Comparison of ENCODE assay signal across 8 mouse cellular contexts in the genomic region with DNA sequence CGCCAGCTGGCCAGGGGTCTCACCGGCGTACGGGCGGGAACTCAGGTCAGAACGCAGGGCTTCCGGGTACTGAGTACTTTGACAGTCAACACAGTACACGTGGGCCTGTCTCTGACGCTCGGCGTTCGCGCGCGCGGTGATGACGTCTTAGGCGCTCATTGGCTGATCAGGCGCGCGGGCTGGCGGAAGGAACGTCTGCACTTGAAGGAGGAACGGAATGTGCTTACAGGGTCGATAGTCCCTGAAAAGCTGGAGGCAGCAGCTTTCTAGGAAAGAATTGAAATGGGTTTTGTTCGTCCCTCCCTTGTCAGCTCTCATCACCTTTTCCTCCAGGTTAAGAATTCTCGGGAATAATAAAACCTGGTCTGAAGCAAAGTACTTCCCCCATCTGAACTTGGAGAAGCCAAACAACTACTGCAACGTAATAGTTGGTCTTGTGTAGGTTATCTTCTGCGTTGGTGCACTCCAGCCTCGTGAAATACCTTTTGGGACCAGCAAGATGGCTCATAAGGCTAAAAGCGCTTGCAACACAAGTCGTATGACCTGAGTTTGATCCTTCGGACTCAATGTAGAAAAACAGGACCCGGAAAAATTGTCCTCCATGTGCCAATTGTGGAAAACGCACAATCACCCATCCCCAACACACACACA. TPM values are rescaled to one million over a fixed set of nuclear protein-coding genes. Genes with fewer than 3 reads are reported as not detected.
A peak's percentile ranks its signal among the peaks of the same experiment; 100 is the strongest.
DNase-seq lines count a peak whose midpoint lies in the region; ATAC-seq and TF ChIP-seq lines count a peak whose summit lies in the region.

Scfd2 (minus strand) TSS at position 130 of the 651 bp plus-strand sequence.

- DNase-seq in c-Kit-negative CD71-positive TER-119-positive erythroid progenitor cells, embryonic 14.5 days (ENCODE audit: low read depth, low spot score) = peak; percentile 89
- peak; percentile 98 for DNase-seq in forebrain, embryonic 10.5 days (ENCODE audit: extremely low spot score, low spot score)
- DNase-seq in kidney, postnatal 25 days = peak; percentile 97 to 98
- peak; percentile 90 to 91 (median 90) for DNase-seq in liver, embryonic 14.5 days (ENCODE audit: low read depth in 3 of 3, low spot score in 3 of 3)
- peak; percentile 98 for DNase-seq in neural tube, embryonic 11.5 days (ENCODE audit: low spot score)
- peak; percentile 98 for DNase-seq in stomach, postnatal 0 days (ENCODE audit: low spot score)

- WGBS in forebrain, embryonic 10.5 days = 6% methylated on average over 35 of the region's 35 CpGs
- WGBS in heart, embryonic 15.5 days = 6% methylated on average over 35 of the region's 35 CpGs
- 5% methylated on average over 35 of the region's 35 CpGs for WGBS in liver, embryonic 14.5 days (ENCODE audit: insufficient replicate concordance)
- 9% methylated on average over 35 of the region's 35 CpGs for WGBS in neural tube, embryonic 11.5 days
- WGBS in stomach, postnatal 0 days = 7% methylated on average over 35 of the region's 35 CpGs

- H3K9me3 ChIP-seq in forebrain, embryonic 10.5 days = no peaks in the 10 kb centered on the region
- no peaks in the 10 kb centered on the region for H3K9me3 ChIP-seq in heart, embryonic 15.5 days (replicated peaks)
- no peaks in the 10 kb centered on the region for H3K9me3 ChIP-seq in liver, embryonic 14.5 days (ENCODE audit: control insufficient read depth, low read length)
- H3K9me3 ChIP-seq in neural tube, embryonic 11.5 days (ENCODE audit: control insufficient read depth, low read length) = no peaks in the 10 kb centered on the region
- no peaks in the 10 kb centered on the region for H3K9me3 ChIP-seq in stomach, postnatal 0 days (ENCODE audit: control insufficient read depth, low read length)

- H3K4me3 ChIP-seq in forebrain, embryonic 10.5 days = peak within 1 kb of the TSS; percentile 67
- H3K4me3 ChIP-seq in heart, embryonic 15.5 days = peak within 1 kb of the TSS; percentile 87
- peak within 1 kb of the TSS; percentile 87 to 88 for H3K4me3 ChIP-seq in liver, embryonic 14.5 days (ENCODE audit: insufficient read depth in 1 of 2, low read depth in 2 of 2, low read length in 2 of 2)
- H3K4me3 ChIP-seq in neural tube, embryonic 11.5 days (ENCODE audit: low read depth, low read length) = peak within 1 kb of the TSS; percentile 79
- H3K4me3 ChIP-seq in stomach, postnatal 0 days (ENCODE audit: low read depth, low read length) = peak within 1 kb of the TSS; percentile 95

- peaks cover 31% of the 10 kb centered on the region for H3K4me1 ChIP-seq in forebrain, embryonic 10.5 days
- peaks cover 26% of the 10 kb centered on the region for H3K4me1 ChIP-seq in heart, embryonic 15.5 days (replicated peaks)
- peaks cover 10 to 14% of the 10 kb centered on the region in 2 experiments for H3K4me1 ChIP-seq in liver, embryonic 14.5 days (replicated peaks; ENCODE audit: control insufficient read depth in 2 of 2, insufficient read depth in 2 of 2, low read length in 1 of 2)
- peaks cover 12% of the 10 kb centered on the region for H3K4me1 ChIP-seq in neural tube, embryonic 11.5 days (ENCODE audit: control insufficient read depth, insufficient read depth, low read length)
- H3K4me1 ChIP-seq in stomach, postnatal 0 days (replicated peaks; ENCODE audit: control insufficient read depth, insufficient read depth) = 0 out of 2 replicates have a peak, but pooled peaks cover 3% of the 10 kb centered on the region

- peak within 1 kb of the TSS; percentile 67 for H3K9ac ChIP-seq in heart, embryonic 15.5 days
- H3K9ac ChIP-seq in liver, embryonic 14.5 days (replicated peaks) = peak within 1 kb of the TSS; percentile 73
- H3K9ac ChIP-seq in neural tube, embryonic 11.5 days (ENCODE audit: low read length) = peak within 1 kb of the TSS; percentile 57
- peak within 1 kb of the TSS; percentile 77 for H3K9ac ChIP-seq in stomach, postnatal 0 days (ENCODE audit: low read length)

- no peak for TF ChIP-seq EP300 in liver, embryonic 14.5 days (IDR thresholded peaks at IDR 0.05; ENCODE audit: low read depth)
- no peak for TF ChIP-seq EP300 in stomach, postnatal 0 days (optimal IDR thresholded peaks at IDR 0.05)

- ATAC-seq in CD4-positive, CD25-positive, alpha-beta regulatory T cell, adult 4 months = peak; percentile 88
- peak; percentile 83 for ATAC-seq in heart, embryonic 15.5 days (replicated peaks; ENCODE audit: insufficient number of reproducible peaks, insufficient read depth, low FRiP score, low read depth)
- ATAC-seq in liver, embryonic 14.5 days (ENCODE audit: insufficient read depth) = peak; percentile 81
- peak; percentile 78 for ATAC-seq in neural tube, embryonic 11.5 days (ENCODE audit: insufficient read depth, low FRiP score, low TSS enrichment)
- peak; percentile 94 for ATAC-seq in stomach, postnatal 0 days (ENCODE audit: low FRiP score, low TSS enrichment)

- peak within 1 kb of the TSS; percentile 97 for H3K4me2 ChIP-seq in heart, embryonic 15.5 days
- H3K4me2 ChIP-seq in liver, embryonic 14.5 days (ENCODE audit: low read depth) = peak within 1 kb of the TSS; percentile 98
- H3K4me2 ChIP-seq in neural tube, embryonic 11.5 days (ENCODE audit: low read depth) = peak within 1 kb of the TSS; percentile 99
- peak within 1 kb of the TSS; percentile 97 for H3K4me2 ChIP-seq in stomach, postnatal 0 days (replicated peaks; ENCODE audit: low read depth)

- no peaks in the 10 kb centered on the region for H3K27me3 ChIP-seq in forebrain, embryonic 10.5 days (ENCODE audit: poor library complexity, severe bottlenecking)
- H3K27me3 ChIP-seq in heart, embryonic 15.5 days = no peaks in the 10 kb centered on the region
- no peaks in the 10 kb centered on the region for H3K27me3 ChIP-seq in liver, embryonic 14.5 days (ENCODE audit: control insufficient read depth, insufficient read depth, low read length)
- no peaks in the 10 kb centered on the region for H3K27me3 ChIP-seq in neural tube, embryonic 11.5 days (ENCODE audit: control insufficient read depth, insufficient read depth, low read length)
- H3K27me3 ChIP-seq in stomach, postnatal 0 days (ENCODE audit: control insufficient read depth, insufficient read depth, low read length) = no peaks in the 10 kb centered on the region

- H3K36me3 ChIP-seq in forebrain, embryonic 10.5 days (replicated peaks) = no peaks in the 10 kb centered on the region
- H3K36me3 ChIP-seq in heart, embryonic 15.5 days = no peaks in the 10 kb centered on the region
- H3K36me3 ChIP-seq in liver, embryonic 14.5 days (replicated peaks; ENCODE audit: control insufficient read depth, insufficient read depth, low read depth) = no peaks in the 10 kb centered on the region
- no peaks in the 10 kb centered on the region for H3K36me3 ChIP-seq in neural tube, embryonic 11.5 days (ENCODE audit: control insufficient read depth, insufficient read depth, low read length)
- H3K36me3 ChIP-seq in stomach, postnatal 0 days (ENCODE audit: control insufficient read depth, insufficient read depth, low read length) = no peaks in the 10 kb centered on the region

- peak within 1 kb of the TSS; percentile 82 for H3K27ac ChIP-seq in forebrain, embryonic 10.5 days
- H3K27ac ChIP-seq in heart, embryonic 15.5 days = peak within 1 kb of the TSS; percentile 77
- H3K27ac ChIP-seq in liver, embryonic 14.5 days = peak within 1 kb of the TSS; percentile 85
- no peak within 1 kb of the TSS for H3K27ac ChIP-seq in neural tube, embryonic 11.5 days (ENCODE audit: low read depth, low read length)
- H3K27ac ChIP-seq in stomach, postnatal 0 days (replicated peaks) = peak within 1 kb of the TSS; percentile 59

- TF ChIP-seq CTCF in liver, embryonic 14.5 days (IDR thresholded peaks at IDR 0.05; ENCODE audit: low read depth) = no peak
- TF ChIP-seq CTCF in stomach, postnatal 0 days (IDR thresholded peaks at IDR 0.05; ENCODE audit: low read depth) = no peak

RNA-seq across cellular contexts. Expression of gene Scfd2, which starts in this region (rescaled TPM):
- polyA plus RNA-seq in CD4-positive, CD25-positive, alpha-beta regulatory T cell, adult 4 months (2017; shearing (Covaris generic)) = 10 to 100 TPM; 18.6 to 20.9 TPM
- polyA plus RNA-seq in forebrain, embryonic 10.5 days (2016; fragmentation: Nextera tagmentation; extraction: Ambion mirVana) = 13.3 and 16.6 TPM in 2 replicates
- 12.8 and 13.8 TPM in 2 replicates for polyA plus RNA-seq in heart, embryonic 15.5 days (2015; fragmentation: Nextera tagmentation; extraction: Ambion mirVana)
- polyA plus RNA-seq in liver, embryonic 14.5 days (2012; rRNA removed) = 3.9 and 4.3 TPM in 2 replicates
- 9.4 and 10.3 TPM in 2 replicates for polyA plus RNA-seq in liver, embryonic 14.5 days (2014; fragmentation: Nextera tagmentation; extraction: Ambion mirVana)
- polyA plus RNA-seq in neural tube, embryonic 11.5 days (2014; fragmentation: Nextera tagmentation; extraction: Ambion mirVana) = 14.7 and 16.2 TPM in 2 replicates
- 14.3 and 15.2 TPM in 2 replicates for polyA plus RNA-seq in stomach, postnatal 0 days (2015; fragmentation: Nextera tagmentation; extraction: Ambion mirVana)
